Mouse (Mus musculus) testis, adult 2 months (tissue): ENCODE measurements around the gene Ktn1. TPM values are rescaled to one million over a fixed set of nuclear protein-coding genes. Genes with fewer than 3 reads are reported as not detected.

Experiments
- H3K27ac ChIP-seq: fragments of 200-500 bp; 2 replicates; pipeline ENCODE4 v1.5.1; 2012; ENCODE audit warnings: low read depth, low read length; ENCODE audit not compliant: control insufficient read depth, insufficient read depth
- H3K27me3 ChIP-seq: fragments of 200-500 bp; 2 replicates; pipeline ENCODE4 v1.6.1; 2012; ENCODE audit warnings: mild to moderate bottlenecking, low read length, moderate library complexity; ENCODE audit not compliant: control insufficient read depth, insufficient read depth
- H3K36me3 ChIP-seq: fragments of 200-500 bp; 2 replicates; pipeline ENCODE4 v1.6.1; 2012; ENCODE audit warnings: mild to moderate bottlenecking, low read length; ENCODE audit not compliant: control insufficient read depth, insufficient read depth
- H3K4me1 ChIP-seq: fragments of 200-500 bp; 2 replicates; pipeline ENCODE4 v1.6.1; 2012; ENCODE audit warnings: low read length; ENCODE audit not compliant: control insufficient read depth, insufficient read depth
- H3K4me3 ChIP-seq: fragments of 200-500 bp; 2 replicates; pipeline ENCODE4 v1.5.1; 2012; ENCODE audit warnings: low read depth, mild to moderate bottlenecking, low read length, moderate library complexity, mixed read lengths; ENCODE audit not compliant: control insufficient read depth
- CTCF ChIP-seq: fragments of 200-500 bp; IDR thresholded peaks from 2 replicates; pipeline ENCODE4 v1.5.1; 2012; ENCODE audit warnings: low read depth, mild to moderate bottlenecking, inconsistent platforms, low read length, moderate library complexity; ENCODE audit not compliant: control insufficient read depth, insufficient read depth, insufficient replicate concordance
- POLR2A ChIP-seq: fragments of 200-500 bp; IDR thresholded peaks from 2 replicates; pipeline ENCODE4 v1.6.1; 2012; ENCODE audit warnings: low read depth, mild to moderate bottlenecking, inconsistent platforms, low read length, moderate library complexity; ENCODE audit not compliant: control insufficient read depth
- polyA plus RNA-seq: library from polyadenylated mRNA; depleted of rRNA; stranded (reverse); fragments of >200 nt; gene quantifications from 2 replicates; pipeline ENCODE4 v1.2.3, GENCODE M21; 2012

The Ktn1 gene
- polyA plus RNA-seq, 1 experiment, result 1.2 TPM

DNA sequence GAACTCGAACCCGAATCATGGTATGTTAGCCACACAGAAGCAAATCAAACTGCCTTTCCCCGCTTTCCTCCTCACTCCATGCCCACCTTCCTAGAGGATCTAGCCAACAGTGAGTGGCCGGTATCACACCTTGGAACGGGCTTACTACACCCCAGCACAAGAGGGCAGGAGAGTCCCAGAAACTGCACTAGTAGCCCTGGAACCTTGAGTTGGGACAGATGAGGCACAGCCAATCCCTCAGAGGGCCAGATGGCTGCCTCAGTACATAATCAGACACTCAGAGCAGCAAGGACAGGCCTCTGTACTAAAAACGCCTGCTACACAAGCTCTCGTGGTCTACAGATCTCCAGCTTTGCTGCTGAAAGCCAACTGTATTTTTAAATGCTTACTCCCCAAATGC lies 94.4 kb downstream of the Ktn1 start:
- Histone ChIP-seq H3K27ac (no peak overlapping the region), H3K27me3 (no peaks in the 10 kb centered on the region), H3K4me3 (no peak overlapping the region), H3K4me1 (no peaks in the 10 kb centered on the region), H3K36me3 (no peaks in the 10 kb centered on the region)
- TF ChIP-seq POLR2A (no peak), CTCF (no peak)

DNA sequence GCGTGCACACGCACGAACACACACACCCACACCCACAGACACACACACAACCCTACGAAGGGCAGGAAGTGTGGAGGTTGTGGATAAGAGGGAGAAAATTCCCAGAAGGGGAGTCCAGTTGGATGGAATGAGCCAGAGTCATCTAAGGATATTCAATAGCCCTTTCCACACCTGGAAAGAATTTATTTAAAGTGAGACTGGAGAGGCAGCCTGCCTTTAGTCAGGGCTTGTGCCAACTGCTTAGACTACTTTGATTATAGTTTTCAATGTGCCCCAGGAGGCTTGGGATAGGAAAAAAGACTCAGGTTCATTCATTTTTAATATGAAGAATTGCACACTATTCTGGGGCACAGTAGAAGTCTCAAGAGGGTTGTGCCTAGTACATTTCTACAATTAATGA lies 96.8 kb downstream of the Ktn1 start:
- Histone ChIP-seq H3K27me3 (no peaks in the 10 kb centered on the region), H3K4me3 (no peak overlapping the region), H3K36me3 (no peaks in the 10 kb centered on the region), H3K4me1 (no peaks in the 10 kb centered on the region), H3K27ac (no peak overlapping the region)
- TF ChIP-seq POLR2A, result no peak
- no peak for TF ChIP-seq CTCF

DNA sequence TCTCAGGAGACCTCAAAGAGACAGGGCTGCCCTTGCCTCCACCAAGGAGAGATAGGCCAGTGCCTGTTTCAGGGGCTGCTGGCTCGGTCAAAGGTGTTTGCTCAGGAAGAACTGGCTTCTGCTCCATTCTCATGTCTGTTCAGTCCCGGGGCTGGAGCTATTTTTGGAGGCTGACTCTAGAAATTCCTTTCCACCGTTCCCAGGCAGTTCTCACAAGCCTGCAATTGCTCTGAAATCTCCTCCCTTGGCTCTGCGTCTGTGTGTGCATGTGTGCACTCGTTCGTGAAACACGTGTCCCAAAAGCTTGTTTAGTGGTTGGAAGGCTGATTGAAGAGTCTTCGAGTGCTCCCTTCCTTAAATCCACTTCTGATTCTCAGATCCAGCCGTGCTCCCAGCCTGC lies 99.3 kb downstream of the Ktn1 start:
- Histone ChIP-seq H3K4me1 (peaks cover 3% of the 10 kb centered on the region; the same call in 1 of the 2 replicates), H3K36me3 (no peaks in the 10 kb centered on the region), H3K27me3 (no peaks in the 10 kb centered on the region), H3K4me3 (no peak overlapping the region), H3K27ac (no peak overlapping the region)
- TF ChIP-seq POLR2A (no peak), CTCF (no peak)

DNA sequence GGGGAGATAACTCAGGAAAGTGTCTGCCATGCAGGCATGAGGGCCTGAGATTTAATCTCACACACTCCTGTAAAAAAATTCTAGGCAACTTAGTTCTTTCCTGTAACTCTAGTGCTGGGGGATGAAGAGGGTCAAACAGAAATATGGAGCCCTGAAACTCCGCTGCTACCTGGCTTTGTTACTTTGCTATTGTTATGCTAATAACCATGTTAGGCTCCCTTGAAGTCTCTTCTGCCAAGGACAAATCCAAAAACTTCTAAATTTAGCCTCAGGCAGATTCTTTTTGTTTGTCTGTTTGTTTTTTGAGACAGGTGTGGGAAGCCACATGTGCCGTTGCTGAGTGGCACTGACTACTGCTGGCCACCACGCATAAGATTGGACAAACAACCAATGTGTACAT lies 100.5 kb downstream of the Ktn1 start:
- Histone ChIP-seq H3K27ac (no peak overlapping the region), H3K27me3 (no peaks in the 10 kb centered on the region), H3K36me3 (no peaks in the 10 kb centered on the region), H3K4me1 (peaks cover 3% of the 10 kb centered on the region; the same call in 1 of the 2 replicates), H3K4me3 (no peak overlapping the region)
- TF ChIP-seq CTCF (no peak), POLR2A (no peak)

DNA sequence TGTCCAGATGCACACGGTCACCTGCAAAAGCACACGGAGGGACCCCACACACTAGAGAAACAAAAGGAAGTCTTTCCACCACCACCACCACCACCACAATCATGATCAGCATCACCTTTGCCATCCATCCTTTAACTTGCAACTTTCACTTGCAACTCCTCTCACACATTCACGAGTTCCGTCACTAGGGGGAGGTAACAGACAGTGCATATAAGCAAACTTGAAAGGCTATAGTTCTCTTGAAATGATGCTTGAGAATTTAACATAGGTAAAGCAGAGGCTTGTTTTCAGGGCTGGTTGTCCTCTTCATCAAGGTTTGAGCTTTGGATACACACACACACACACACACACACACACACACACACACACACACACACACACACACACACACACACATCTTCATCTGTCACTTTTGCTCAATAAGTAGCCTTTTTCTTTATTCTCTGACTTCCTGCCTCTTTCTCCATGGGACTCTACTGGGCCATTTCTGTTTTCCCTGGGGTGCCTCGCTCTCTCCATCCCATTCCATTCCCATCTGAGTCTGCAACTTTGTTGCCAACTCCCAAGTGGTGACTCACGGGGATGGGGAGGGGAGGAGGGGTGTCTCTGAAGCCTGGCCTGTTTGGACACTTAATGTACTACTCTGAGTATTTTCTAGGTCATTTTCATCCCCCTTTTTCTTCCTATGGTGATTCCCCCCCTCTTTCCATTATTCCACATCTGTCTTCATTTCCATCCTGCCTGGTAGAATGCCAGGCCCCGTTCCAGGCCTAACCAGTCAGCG lies 103.4 kb downstream of the Ktn1 start:
- no peak overlapping the region for H3K4me3 ChIP-seq
- H3K4me1 ChIP-seq, result peaks cover 3% of the 10 kb centered on the region; the same call in 1 of the 2 replicates
- no peaks in the 10 kb centered on the region for H3K27me3 ChIP-seq
- no peak overlapping the region for H3K27ac ChIP-seq
- TF ChIP-seq CTCF, result no peak
- no peak for TF ChIP-seq POLR2A
- no peaks in the 10 kb centered on the region for H3K36me3 ChIP-seq

DNA sequence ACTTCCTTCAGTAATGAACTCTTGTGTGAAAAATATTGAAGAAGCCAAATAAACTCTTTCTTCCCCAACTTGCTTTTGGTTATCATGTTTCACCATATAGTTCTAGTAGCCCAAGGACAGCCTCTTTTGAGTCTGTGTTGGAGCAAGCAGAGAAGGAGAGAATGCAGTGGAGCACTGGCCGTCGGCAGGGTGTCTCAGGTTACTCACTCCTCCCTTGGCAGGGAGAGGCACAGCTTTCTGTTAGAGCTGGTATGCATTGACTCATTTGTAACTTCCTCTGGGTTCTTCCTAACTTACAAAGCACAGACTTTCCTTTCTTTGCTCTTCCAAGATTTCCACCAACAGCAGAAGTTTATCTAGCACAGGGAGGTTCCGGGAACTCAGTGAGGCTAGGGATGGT lies 105.3 kb downstream of the Ktn1 start:
- Histone ChIP-seq H3K27ac (no peak overlapping the region), H3K4me3 (no peak overlapping the region), H3K27me3 (no peaks in the 10 kb centered on the region), H3K4me1 (peaks cover 3% of the 10 kb centered on the region; the same call in 1 of the 2 replicates), H3K36me3 (no peaks in the 10 kb centered on the region)
- TF ChIP-seq POLR2A (no peak), CTCF (no peak)

DNA sequence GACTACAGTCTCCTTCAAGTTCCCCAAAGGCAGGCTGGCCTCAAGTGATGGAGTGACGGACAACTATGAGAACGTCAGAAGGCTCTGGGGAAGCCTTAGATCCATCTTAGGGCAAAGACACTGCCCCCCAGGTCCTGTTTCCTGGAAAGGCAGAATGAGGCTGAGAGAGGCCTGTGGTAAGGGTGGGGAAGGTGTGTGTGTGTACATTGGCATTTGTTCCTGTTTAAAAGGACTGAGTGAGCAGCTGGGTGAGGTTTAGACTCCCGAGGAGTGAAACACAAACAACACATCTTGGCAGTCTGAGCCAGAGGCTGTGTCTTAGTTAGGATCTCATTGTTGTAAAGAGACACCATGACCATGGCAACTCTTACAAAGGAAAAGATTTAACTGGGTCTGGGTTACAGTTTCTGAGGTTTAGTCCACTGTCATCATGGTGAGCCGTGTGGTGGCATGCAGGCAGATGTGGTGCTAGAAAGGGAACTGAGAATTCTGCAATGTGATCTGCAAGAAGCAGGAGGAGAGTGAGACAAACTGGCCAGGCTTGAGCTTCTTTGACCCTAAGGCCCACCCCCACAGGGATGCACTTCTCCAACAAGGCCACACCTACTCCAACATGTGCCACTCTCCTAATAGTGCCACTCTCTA lies 106.1 kb downstream of the Ktn1 start:
- H3K36me3 ChIP-seq, result no peaks in the 10 kb centered on the region
- TF ChIP-seq CTCF (no peak), POLR2A (no peak)
- H3K4me1 ChIP-seq, result peaks cover 3% of the 10 kb centered on the region
- no peak overlapping the region for H3K27ac ChIP-seq
- no peaks in the 10 kb centered on the region for H3K27me3 ChIP-seq
- peak overlapping the region; percentile 54 for H3K4me3 ChIP-seq
